Mouse (Mus musculus) urinary bladder, adult 18-20 months (tissue): ENCODE measurements around the gene Gm1043.
A peak's percentile ranks its signal among the peaks of the same experiment; 100 is the strongest.

Experiments used
- DNase-seq, 2 experiments: peaks; one replicate each; pipeline ENCODE4 v3.0.0; 2022; ENCODE audit warnings: low spot score in 2 of 2, mixed read lengths in 2 of 2

The Gm1043 gene

DNA sequence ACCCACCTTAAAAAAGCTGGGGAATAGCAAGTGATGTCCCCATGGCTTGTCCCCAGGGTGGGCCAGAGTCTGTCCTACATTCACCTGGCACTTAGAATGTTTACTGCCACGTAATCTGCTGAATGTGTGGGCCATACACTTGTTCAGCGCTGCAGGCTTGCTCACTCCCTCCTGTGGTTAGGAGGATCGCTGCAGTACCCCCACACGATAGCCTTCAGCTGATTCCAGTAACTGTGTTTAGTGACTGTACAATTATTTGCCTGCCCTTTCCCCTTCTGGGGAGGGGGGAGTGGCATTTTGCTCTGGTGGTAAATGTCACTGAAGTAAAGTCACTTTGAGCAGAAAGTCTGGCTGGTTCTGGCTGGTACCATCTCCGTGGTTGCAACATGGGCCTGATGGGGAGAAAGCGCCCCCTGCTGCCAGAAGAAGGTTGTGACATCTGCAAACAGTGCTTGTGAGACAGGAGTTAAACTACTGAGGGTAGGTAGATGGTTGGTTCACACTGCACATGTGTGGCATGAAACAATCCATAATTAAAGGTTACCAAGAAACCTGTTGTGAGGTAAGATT lies 24.2 kb downstream of the Gm1043 start:
- DNase-seq: peak; percentile 35 to 62

DNA sequence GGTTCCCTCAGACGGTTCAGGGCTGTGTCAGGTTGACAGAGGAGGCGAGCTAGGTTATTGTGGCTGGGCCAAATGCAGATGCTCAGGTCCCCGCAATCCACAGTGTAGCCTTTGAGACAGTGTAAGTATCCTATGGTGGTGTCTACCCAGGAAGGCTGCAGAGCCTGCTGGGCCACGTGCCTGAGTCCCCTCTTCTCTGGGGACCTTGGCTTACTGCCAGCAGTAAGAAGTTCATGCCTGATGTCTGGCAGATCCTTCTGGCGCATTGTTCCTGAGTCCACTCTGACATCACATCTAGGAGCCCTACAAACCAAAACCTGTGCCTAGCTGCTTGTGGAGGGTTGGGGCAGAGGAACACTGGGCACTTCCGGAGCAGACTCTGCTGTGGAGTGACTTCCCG lies 27.2 kb downstream of the Gm1043 start:
- DNase-seq: no peak

- no peak for DNase-seq
These were observed 32.0 kb downstream of the Gm1043 start for GRCm38 (mm10) chr5:37117126-37117525.

- DNase-seq: no peak
These were observed 33.1 kb downstream of the Gm1043 start for GRCm38 (mm10) chr5:37118242-37118641.

GRCm38 (mm10) chr5:37121186-37121680 lies 36.1 kb downstream of the Gm1043 start:
- no peak for DNase-seq

- DNase-seq: no peak
These were observed 46.7 kb downstream of the Gm1043 start for GRCm38 (mm10) chr5:37131841-37132240.

DNA sequence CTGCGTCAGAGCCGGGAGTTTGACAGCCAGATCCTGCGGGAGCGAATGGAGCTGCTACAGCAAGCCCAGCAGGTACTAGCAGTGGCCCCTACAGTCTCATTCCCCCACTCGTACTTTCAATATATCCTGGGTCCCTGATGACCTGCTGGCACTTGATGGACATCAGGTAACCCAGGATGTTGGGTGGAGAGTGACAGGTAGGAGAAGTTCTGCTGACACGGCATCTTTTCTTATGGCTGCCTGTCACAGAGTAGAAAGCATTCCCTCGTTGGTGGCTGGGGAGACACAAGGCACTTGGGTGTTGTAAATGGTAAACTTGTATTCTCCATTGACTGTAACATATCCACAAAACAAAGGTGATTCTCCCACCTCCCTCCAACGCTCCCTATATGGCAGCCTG lies 56.6 kb downstream of the Gm1043 start:
- DNase-seq: no peak

DNA sequence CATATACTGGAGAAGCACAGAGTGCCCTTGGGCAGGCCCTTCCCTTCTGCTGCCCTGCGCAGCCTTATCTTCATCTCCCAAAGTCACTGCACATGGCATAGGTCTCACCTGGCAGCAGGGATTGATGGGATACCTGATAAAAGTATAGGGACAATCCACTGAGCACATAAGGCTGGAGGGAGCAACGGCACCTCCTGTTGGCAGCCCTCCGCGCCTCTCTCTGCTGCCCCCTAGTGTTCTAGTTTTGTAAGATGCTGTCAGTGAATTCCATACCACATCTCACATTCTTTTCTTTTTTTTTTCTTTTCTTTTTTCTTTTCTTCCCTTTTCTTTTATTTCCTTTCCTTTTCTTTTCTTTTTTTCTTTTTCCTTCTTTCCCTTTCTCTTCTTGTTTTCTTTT lies 62.4 kb downstream of the Gm1043 start:
- peak in 1 of 2 experiments; percentile 6 for DNase-seq

GRCm38 (mm10) chr5:37150650-37151049 lies 65.5 kb downstream of the Gm1043 start:
- no peak for DNase-seq

DNA sequence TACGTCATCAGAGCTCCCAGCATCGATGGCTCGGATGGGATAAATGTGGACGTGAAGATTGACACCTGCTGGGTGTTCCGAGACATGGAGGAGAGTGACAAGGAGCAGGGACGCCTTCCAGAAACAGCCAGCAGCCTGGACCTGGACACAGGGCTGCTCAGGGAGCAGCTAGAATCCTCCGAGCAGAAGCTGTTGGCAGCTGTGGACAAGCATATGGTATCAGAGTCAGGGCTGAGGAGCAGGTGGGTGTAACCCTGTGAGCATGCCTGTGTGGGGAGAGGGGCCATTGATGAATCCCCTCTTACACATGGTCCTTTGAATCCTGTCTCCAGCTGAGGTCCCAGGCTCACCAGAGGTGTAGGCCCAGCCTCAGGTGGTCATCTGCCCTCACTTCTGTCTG lies 69.3 kb downstream of the Gm1043 start:
- DNase-seq: no peak

DNA sequence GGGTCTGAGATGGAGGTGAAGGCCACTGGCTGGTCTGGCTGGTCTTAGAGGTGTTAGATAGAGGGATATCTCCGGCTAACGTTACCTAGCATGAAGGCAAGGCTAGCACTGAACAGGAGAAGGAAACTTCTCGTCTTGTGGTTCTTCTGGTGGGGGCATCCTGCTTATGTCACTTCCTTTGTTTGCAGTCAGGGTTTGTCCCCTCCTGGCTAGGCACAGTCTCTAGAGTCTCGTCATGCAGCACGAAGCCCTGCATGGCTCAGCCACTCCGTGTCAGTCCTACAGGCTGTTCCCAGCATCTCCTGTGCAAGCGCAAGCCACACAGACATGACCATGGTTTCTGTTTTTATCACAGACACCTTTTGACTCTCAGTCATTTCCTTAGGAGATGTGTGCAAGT lies 73.2 kb downstream of the Gm1043 start:
- DNase-seq: no peak

DNA sequence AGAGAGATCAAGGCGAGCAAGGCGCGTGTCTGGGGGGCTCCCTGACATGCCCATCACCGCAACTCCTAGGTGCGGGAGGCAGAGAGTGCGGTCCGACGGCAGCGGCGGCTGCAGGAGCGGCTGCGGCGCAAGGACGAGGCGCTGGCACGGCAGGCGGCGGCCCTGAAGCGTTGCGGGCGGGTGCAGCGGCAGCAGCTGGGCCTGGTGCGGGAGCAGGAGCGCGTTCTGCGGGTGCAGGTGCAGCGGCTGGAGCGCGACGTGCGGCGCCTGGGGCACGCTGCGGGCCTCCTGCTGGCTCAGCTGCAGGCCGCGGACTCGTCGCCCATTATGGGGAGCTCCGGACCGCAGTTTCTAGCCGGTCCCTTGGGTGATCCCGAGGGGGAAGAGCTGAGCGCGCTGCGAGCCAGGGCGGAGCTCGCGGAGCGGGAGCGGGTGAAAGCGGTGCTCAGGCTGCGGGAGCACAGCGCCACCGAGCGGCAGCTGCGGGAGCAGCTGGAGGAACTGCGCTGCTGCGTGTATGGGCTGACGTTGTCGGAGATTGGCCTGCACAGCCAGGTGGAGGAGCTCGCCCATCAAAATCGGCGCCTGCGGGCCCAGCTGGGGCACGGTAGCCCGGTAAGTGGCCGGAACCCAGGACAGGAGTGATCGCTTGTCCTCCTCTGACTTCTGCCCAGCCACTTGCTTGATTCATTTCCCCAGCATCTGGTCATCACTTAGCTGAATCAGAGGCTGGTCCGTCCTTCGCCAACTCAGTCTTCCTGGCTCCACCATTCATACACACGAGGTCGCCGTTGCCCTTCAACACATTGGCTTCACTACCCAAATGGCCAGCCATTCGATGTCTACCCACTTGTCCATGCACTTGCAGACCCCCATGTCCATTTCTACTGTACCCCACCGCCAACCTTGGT lies 78.0 kb downstream of the Gm1043 start:
- DNase-seq: peak; percentile 17 to 44

- no peak for DNase-seq
These were observed 91.3 kb downstream of the Gm1043 start for GRCm38 (mm10) chr5:37176466-37176865.

DNA sequence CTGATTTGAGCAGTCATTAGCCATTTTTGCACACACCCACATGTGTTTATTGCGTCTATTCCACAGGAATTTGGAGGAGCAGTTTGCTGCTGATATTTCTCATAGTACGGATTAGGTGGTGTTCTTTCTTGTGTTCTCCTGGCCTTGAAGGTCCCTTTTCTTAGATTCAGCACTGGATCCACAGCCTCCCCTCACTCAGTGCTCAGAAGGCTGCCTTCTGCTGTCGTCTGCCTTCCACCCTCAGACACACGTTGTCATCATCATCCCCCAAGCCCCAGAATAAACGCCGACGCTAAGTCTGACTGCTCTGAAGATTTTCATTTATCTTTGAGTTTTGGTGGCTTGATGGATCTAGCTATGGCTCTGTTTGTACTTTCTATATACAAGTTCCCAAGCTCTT lies 91.9 kb downstream of the Gm1043 start:
- DNase-seq: no peak

GRCm38 (mm10) chr5:37178811-37179210 lies 93.6 kb downstream of the Gm1043 start:
- DNase-seq: no peak

GRCm38 (mm10) chr5:37179872-37180271 lies 94.7 kb downstream of the Gm1043 start:
- no peak for DNase-seq

GRCm38 (mm10) chr5:37180624-37181023 lies 95.5 kb downstream of the Gm1043 start:
- DNase-seq: no peak

DNA sequence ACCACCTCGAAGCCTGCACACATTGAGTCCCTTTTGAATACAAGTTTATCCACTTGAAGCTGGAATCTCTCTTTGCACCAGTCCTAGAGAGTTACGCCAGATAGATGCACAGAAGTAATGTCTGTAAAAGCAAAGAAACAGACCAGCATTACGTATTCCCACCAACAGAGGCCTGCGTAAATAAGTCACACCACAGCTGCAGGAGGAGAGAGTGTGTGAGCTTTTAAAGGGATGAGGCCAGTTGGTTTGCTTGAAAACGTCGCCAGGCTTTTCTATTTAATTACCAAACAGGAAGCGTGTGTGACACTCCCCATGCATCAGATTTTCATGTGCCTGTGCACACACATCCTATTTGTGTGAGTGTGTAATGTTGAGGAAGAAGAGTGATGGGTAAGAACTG lies 99.4 kb downstream of the Gm1043 start:
- DNase-seq: no peak

DNA sequence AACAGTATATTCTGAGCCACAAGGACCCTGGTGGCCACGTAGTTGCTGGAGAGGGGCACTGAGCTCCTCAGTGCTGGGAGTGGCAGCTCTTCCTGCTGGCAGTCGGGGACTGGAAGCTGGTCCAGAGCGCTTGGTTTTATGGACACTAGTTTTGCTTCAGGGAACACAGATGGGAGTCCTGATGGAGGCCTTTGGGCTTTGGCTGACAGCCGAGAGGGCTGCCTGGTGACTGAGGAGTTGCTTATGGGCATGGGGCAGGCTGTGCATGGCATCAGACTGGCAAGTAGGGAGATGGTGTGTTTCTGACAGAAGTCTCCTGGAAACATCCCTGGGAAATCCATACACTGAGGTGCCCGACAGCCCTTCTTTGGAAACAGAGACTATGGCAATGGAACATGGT lies 105.2 kb downstream of the Gm1043 start:
- no peak for DNase-seq

GRCm38 (mm10) chr5:37196196-37196595 lies 111.0 kb downstream of the Gm1043 start:
- DNase-seq: no peak

GRCm38 (mm10) chr5:37196666-37197250 lies 111.6 kb downstream of the Gm1043 start:
- no peak for DNase-seq

DNA sequence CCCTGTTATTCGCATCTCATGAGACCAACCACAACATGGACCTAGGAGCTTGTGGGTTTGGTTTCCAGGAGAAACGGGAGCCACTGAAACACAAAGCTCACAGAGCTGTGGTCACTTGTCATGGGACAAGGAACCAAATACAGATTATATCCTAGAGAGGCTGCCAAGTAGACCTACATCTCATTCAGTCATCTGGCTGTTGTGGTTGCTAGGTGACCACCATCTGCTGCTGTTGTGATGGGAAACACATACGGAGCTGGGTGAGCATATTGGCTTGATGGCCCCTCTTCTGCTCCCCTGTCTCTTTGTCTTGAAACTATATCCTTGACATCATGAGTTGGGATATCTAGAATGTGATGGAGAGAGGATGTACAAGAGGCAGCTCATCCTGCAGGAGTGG lies 112.3 kb downstream of the Gm1043 start:
- no peak for DNase-seq
